ENCODE assay signal across 8 mouse cellular contexts in genomic region chr7:73391518-73392321, GRCm38 (mm10). TPM values are rescaled to one million over a fixed set of nuclear protein-coding genes. Genes with fewer than 3 reads are reported as not detected.
DNase-seq lines count a peak whose midpoint lies in the region; ATAC-seq and TF ChIP-seq lines count a peak whose summit lies in the region.

No protein-coding gene starts in this region.

- H3K4me2 ChIP-seq in kidney, embryonic 15.5 days: peak overlapping the region; percentile 91

- no peak overlapping the region for H3K27ac ChIP-seq in bone marrow macrophage, adult 2 months (ENCODE audit: insufficient read depth, low read depth, low read length)
- H3K27ac ChIP-seq in kidney, embryonic 15.5 days: peak overlapping the region; percentile 95
- H3K27ac ChIP-seq in testis, adult 2 months (ENCODE audit: control insufficient read depth, insufficient read depth, low read depth, low read length): 0 out of 2 replicates have a peak overlapping the region, but pooled peaks have one; percentile 27

- H3K9ac ChIP-seq in kidney, embryonic 15.5 days: peak overlapping the region; percentile 89

- no peaks in the 10 kb centered on the region for H3K9me3 ChIP-seq in kidney, embryonic 15.5 days (replicated peaks)

- H3K4me1 ChIP-seq in bone marrow macrophage, adult 2 months (ENCODE audit: control insufficient read depth, insufficient read depth, low read length): no peaks in the 10 kb centered on the region
- H3K4me1 ChIP-seq in kidney, embryonic 15.5 days: peaks cover 53% of the 10 kb centered on the region
- H3K4me1 ChIP-seq in testis, adult 2 months (ENCODE audit: control insufficient read depth, insufficient read depth, low read length): peaks cover 22% of the 10 kb centered on the region

- peak overlapping the region; percentile 6; the same call in 1 of the 2 replicates for H3K4me3 ChIP-seq in bone marrow macrophage, adult 2 months (ENCODE audit: insufficient read depth, low read length)
- peak overlapping the region; percentile 74 for H3K4me3 ChIP-seq in kidney, embryonic 15.5 days (replicated peaks)
- peak overlapping the region; percentile 80 for H3K4me3 ChIP-seq in testis, adult 2 months (ENCODE audit: control insufficient read depth, low read depth, low read length)

- H3K27me3 ChIP-seq in kidney, embryonic 15.5 days: peaks cover 13% of the 10 kb centered on the region
- no peaks in the 10 kb centered on the region for H3K27me3 ChIP-seq in testis, adult 2 months (ENCODE audit: control insufficient read depth, insufficient read depth, low read length)

- TF ChIP-seq POLR2A in bone marrow macrophage, adult 2 months (IDR thresholded peaks at IDR 0.05; ENCODE audit: borderline replicate concordance, low read depth, low read length): no peak
- TF ChIP-seq POLR2A in testis, adult 2 months (IDR thresholded peaks at IDR 0.05; ENCODE audit: control insufficient read depth, low read depth, low read length): no peak

- no peaks in the 10 kb centered on the region for H3K36me3 ChIP-seq in kidney, embryonic 15.5 days
- no peaks in the 10 kb centered on the region for H3K36me3 ChIP-seq in testis, adult 2 months (ENCODE audit: control insufficient read depth, insufficient read depth, low read length)

- peak; percentile 34 for ATAC-seq in kidney, embryonic 15.5 days (replicated peaks; ENCODE audit: low FRiP score)

- no peak for TF ChIP-seq CTCF in bone marrow macrophage, adult 2 months (IDR thresholded peaks at IDR 0.05; ENCODE audit: low read depth, low read length)
- TF ChIP-seq CTCF in testis, adult 2 months (IDR thresholded peaks at IDR 0.05; ENCODE audit: control insufficient read depth, insufficient read depth, insufficient replicate concordance, low read depth, low read length): no peak

- under 1% methylated on average over 39 of the region's 39 CpGs for WGBS in kidney, embryonic 15.5 days

- DNase-seq in left cerebral cortex, adult 18-20 months (ENCODE audit: low spot score in 2 of 2): peak; percentile 26 to 35
- DNase-seq in left cerebral cortex, adult 9 months (ENCODE audit: low spot score in 2 of 2): no peak
- DNase-seq in gastrocnemius, postnatal 25 days: peak; percentile 66
- DNase-seq in lung, postnatal 36 days: peak; percentile 54
- DNase-seq in cerebellum, adult 11-12 months: no peak

RNA-seq across cellular contexts. Expression of gene Rgma, which starts 16.4 kb away (rescaled TPM):
- total RNA-seq in left cerebral cortex, adult 18-20 months (2021): 10 to 100 TPM; 51.3 to 55.2 TPM
- not detected in 2 replicates for polyA plus RNA-seq in bone marrow macrophage, adult 2 months (2012; ENCODE audit: insufficient read depth, insufficient read length, missing spikeins)
- 10 to 100 TPM; 39.1 to 54.7 TPM for total RNA-seq in gastrocnemius, postnatal 25 days (2021)
- polyA plus RNA-seq in kidney, embryonic 15.5 days (2015; fragmentation: Nextera tagmentation; extraction: Ambion mirVana): 11.7 and 13.7 TPM in 2 replicates
- polyA plus RNA-seq in testis, adult 2 months (2012; rRNA removed): 8.5 and 9.3 TPM in 2 replicates

Comparison
In these comparisons a context has a peak if more than half of its experiments do, and no peak if none do; other contexts are left out.
1. DNase-seq: peak in left cerebral cortex, adult 18-20 months (2 of 2), gastrocnemius, postnatal 25 days (single experiment) and lung, postnatal 36 days (single experiment); none in left cerebral cortex, adult 9 months (0 of 2) and cerebellum, adult 11-12 months (single experiment).
2. H3K4me3 ChIP-seq: peak in every context shown above with its lines; median percentile 80 in testis, adult 2 months; 74 in kidney, embryonic 15.5 days; 6 in bone marrow macrophage, adult 2 months.